Mouse (Mus musculus) liver, postnatal 0 days (tissue): ENCODE data around the gene Ap4m1. TPM values are rescaled to one million over a fixed set of nuclear protein-coding genes. Genes with fewer than 3 reads are reported as not detected.

ENCODE experiments used
- ATAC-seq: fragments of 200-750 bp; cut with Nextera tagmentation; 2 replicates; pipeline ENCODE4 v1.8.0; 2017; ENCODE audit warnings: mild to moderate bottlenecking, moderate library complexity
- DNase-seq: peaks from one replicate; pipeline ENCODE4 v3.0.0-alpha.2; 2016
- H3K27ac ChIP-seq: fragments of 300-500 bp; sonication (generic); 2 replicates; pipeline ENCODE4 v1.5.1; 2014; ENCODE audit warnings: antibody characterized with exemption, moderate library complexity, mild to moderate bottlenecking, low read depth
- H3K27me3 ChIP-seq: fragments of 300-500 bp; sonication (generic); 2 replicates; pipeline ENCODE4 v1.6.1; 2014; ENCODE audit warnings: low read length, control low read depth, mixed read lengths; ENCODE audit not compliant: insufficient read depth
- H3K36me3 ChIP-seq: fragments of 300-500 bp; sonication (generic); replicated peaks from 2 replicates; pipeline ENCODE4 v1.6.1; 2014; ENCODE audit warnings: mild to moderate bottlenecking, control low read depth, low read length, moderate library complexity, mixed read lengths; ENCODE audit not compliant: insufficient read depth
- H3K4me1 ChIP-seq: fragments of 300-500 bp; sonication (generic); 2 replicates; pipeline ENCODE4 v1.6.1; 2014; ENCODE audit warnings: antibody characterized with exemption, mild to moderate bottlenecking, control low read depth; ENCODE audit not compliant: insufficient read depth
- H3K4me2 ChIP-seq: fragments of 300-500 bp; sonication (generic); 2 replicates; pipeline ENCODE4 v1.6.1; 2014; ENCODE audit warnings: low read depth, mild to moderate bottlenecking, low read length, moderate library complexity, mixed read lengths
- H3K4me3 ChIP-seq: fragments of 300-500 bp; sonication (generic); 2 replicates; pipeline ENCODE4 v1.5.1; 2014; ENCODE audit warnings: low read depth, low read length
- H3K9ac ChIP-seq: fragments of 300-500 bp; sonication (generic); replicated peaks from 2 replicates; pipeline ENCODE4 v1.6.1; 2014; ENCODE audit warnings: mild to moderate bottlenecking, moderate library complexity
- H3K9me3 ChIP-seq: fragments of 300-500 bp; sonication (generic); 2 replicates; pipeline ENCODE4 v1.6.1; 2016; ENCODE audit warnings: mild to moderate bottlenecking, control low read depth, low read length, mixed read lengths
- CTCF ChIP-seq: sonication (generic); IDR thresholded peaks from 2 replicates; pipeline ENCODE4 v1.5.1; 2016; ENCODE audit warnings: antibody characterized with exemption, low read depth
- EP300 ChIP-seq: IDR thresholded peaks from 2 replicates; pipeline ENCODE4 v1.6.1; 2016; ENCODE audit warnings: antibody characterized with exemption, low read depth, mild to moderate bottlenecking
- WGBS: fragments of 180-500 bp; shearing (Covaris S2); extraction: QIAGEN DNeasy Blood & Tissue Kit; methylation state at CpG from one replicate; pipeline ENCODE4 v1.1.7; 2014; ENCODE audit not compliant: insufficient replicate concordance; 5-methylcytosine and 5-hydroxymethylcytosine counted together
- polyA plus RNA-seq: library from polyadenylated mRNA; unstranded; fragments of >200 nt; fragmentation: Nextera tagmentation; extraction: Ambion mirVana; gene quantifications from 2 replicates; pipeline ENCODE4 v1.2.1, GENCODE M21; 2015

Ap4m1 gene
- polyA plus RNA-seq, 1 experiment from 2014 or later: 3.8 TPM

DNA sequence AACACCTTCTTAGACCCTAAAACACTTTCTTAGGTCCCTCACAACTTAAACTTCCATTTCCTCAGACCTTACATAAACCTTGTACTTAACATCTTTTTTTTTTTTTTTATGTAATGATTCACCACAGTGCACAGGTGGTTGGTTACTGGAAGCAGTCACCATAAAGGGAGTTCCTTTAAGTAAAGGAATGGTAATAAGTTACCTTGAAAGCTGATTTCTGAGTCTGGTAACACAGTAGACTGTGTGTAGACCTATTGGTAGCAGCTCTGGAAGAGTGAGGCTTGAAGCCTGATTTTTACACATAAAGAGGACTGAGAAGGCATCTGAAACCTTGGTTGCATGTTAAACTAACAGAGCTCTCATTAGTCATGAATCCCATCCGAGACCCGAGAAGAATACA, 48.1 kb downstream of the Ap4m1 start:
- no peaks in the 10 kb centered on the region for H3K27me3 ChIP-seq
- no peak for DNase-seq
- TF ChIP-seq CTCF (no peak), EP300 (no peak)
- WGBS: 44% methylated on average over 2 of the region's 2 CpGs
- H3K4me1 ChIP-seq: no peaks in the 10 kb centered on the region
- H3K9me3 ChIP-seq: no peaks in the 10 kb centered on the region
- H3K9ac ChIP-seq: no peak overlapping the region
- H3K36me3 ChIP-seq: no peaks in the 10 kb centered on the region
- H3K27ac ChIP-seq: no peak overlapping the region
- no peak for ATAC-seq
- H3K4me3 ChIP-seq: no peak overlapping the region
- H3K4me2 ChIP-seq: no peak overlapping the region

DNA sequence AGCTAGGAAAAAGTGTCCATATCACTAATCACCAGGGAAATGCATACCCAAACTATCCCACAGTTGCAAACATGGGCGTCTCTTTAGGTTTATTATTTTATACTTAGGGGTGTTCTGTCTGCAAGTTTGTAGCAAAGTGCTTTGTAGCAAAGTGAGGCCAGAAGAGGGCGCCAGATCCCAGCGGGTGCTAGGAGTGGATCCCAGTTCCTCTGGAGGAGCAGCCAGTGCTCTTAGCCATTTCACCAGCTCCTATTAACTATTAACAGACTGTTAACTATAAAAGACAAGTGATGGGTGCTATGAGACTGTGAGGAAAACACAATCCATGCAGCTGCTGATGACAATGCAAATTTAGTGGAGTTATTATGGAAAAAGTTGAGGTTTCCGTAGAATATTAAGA, 50.3 kb downstream of the Ap4m1 start:
- H3K4me1 ChIP-seq: peaks cover 4% of the 10 kb centered on the region; the same call in 1 of the 2 replicates
- ATAC-seq: peak; percentile 57
- no peak overlapping the region for H3K4me2 ChIP-seq
- DNase-seq: peak; percentile 87
- H3K27me3 ChIP-seq: no peaks in the 10 kb centered on the region
- H3K36me3 ChIP-seq: no peaks in the 10 kb centered on the region
- no peak overlapping the region for H3K4me3 ChIP-seq
- peak; percentile 90 for TF ChIP-seq CTCF
- no peak for TF ChIP-seq EP300
- no peak overlapping the region for H3K27ac ChIP-seq
- no peaks in the 10 kb centered on the region for H3K9me3 ChIP-seq
- H3K9ac ChIP-seq: no peak overlapping the region
- WGBS: 21% methylated on average over 4 of the region's 4 CpGs

DNA sequence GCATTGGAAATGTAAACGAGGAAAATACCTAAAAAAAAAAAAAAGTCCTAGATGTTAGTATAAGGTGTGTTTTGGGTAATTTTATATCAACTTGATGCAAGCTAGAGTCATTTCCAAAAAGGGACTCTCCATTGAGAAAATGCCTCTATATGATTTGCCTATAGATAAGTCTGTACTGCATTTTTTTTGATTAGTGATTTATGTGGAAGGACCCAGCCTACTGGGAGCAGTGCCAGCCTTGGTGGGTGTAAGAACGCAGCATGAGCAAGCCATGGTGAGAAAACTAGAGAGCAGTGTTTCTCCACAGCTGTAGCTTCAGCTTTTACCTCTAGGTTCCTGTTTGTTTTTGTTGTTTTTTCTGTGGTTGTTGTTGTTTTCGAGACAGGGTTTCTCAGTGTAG, 51.5 kb downstream of the Ap4m1 start:
- peaks cover 4% of the 10 kb centered on the region; the same call in 1 of the 2 replicates for H3K4me1 ChIP-seq
- H3K36me3 ChIP-seq: no peaks in the 10 kb centered on the region
- no peak overlapping the region for H3K9ac ChIP-seq
- no peak overlapping the region for H3K4me2 ChIP-seq
- no peaks in the 10 kb centered on the region for H3K27me3 ChIP-seq
- H3K9me3 ChIP-seq: no peaks in the 10 kb centered on the region
- TF ChIP-seq EP300 (no peak), CTCF (no peak)
- DNase-seq: no peak
- no peak overlapping the region for H3K27ac ChIP-seq
- WGBS: 52% methylated on average over 3 of the region's 3 CpGs
- no peak overlapping the region for H3K4me3 ChIP-seq
- no peak for ATAC-seq

DNA sequence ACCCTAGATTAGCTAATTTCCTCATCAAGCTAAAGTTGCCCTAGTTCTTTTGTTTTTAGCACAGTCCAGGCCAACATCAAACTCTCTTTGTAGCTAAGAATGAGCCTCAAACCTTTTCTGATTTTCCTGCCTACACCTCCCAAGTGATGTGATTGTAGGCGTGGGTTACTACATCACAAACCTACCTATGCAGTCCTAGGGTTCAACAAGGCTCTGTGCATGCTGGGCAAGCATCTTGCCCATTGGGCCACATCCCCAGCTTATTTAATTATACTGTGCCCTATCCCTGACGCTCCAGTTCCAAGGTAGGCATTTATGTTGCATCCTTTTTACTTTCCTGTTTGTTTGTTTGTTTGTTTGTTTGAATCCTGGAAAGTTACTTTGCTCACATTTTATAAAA, 53.9 kb downstream of the Ap4m1 start, which contains the start of gene Nxpe5:
TSS of gene Nxpe5 (plus strand) at position 199 of the 400 bp plus-strand sequence.
- 53% methylated on average over 2 of the region's 2 CpGs for WGBS
- Histone ChIP-seq H3K4me3 (no peak within 1 kb of the TSS), H3K27ac (no peak within 1 kb of the TSS), H3K4me2 (no peak within 1 kb of the TSS), H3K9ac (no peak within 1 kb of the TSS), H3K4me1 (peaks cover 4% of the 10 kb centered on the region), H3K9me3 (no peaks in the 10 kb centered on the region), H3K27me3 (no peaks in the 10 kb centered on the region), H3K36me3 (no peaks in the 10 kb centered on the region)
- ATAC-seq (no peak), DNase-seq (no peak)
- TF ChIP-seq CTCF: no peak
- no peak for TF ChIP-seq EP300

DNA sequence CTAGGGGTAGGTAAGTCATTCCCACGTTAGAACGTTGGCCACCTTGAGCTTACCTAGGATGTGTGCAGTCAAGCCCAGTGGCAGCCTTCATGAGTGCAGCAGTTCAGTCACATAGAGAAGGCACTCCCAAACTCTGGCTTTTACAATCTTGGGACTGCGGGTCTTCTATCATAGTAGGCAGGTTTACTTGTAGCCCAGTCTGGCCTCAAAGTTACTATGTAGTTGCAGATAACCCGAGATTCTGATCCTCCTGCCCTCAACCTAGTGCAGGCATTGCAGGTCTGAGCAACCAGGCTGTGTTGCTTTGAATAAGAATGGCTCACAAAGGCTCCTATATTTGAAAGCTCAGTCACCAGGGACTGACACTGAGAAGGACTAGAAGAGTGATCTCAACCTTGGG, 54.7 kb downstream of the Ap4m1 start:
- Histone ChIP-seq H3K4me2 (no peak overlapping the region), H3K9ac (no peak overlapping the region), H3K4me3 (no peak overlapping the region), H3K9me3 (no peaks in the 10 kb centered on the region), H3K27ac (no peak overlapping the region), H3K4me1 (peaks cover 4% of the 10 kb centered on the region), H3K27me3 (no peaks in the 10 kb centered on the region), H3K36me3 (no peaks in the 10 kb centered on the region)
- WGBS: 47% methylated on average over 4 of the region's 4 CpGs
- DNase-seq: no peak
- no peak for TF ChIP-seq EP300
- TF ChIP-seq CTCF: no peak
- ATAC-seq: no peak

DNA sequence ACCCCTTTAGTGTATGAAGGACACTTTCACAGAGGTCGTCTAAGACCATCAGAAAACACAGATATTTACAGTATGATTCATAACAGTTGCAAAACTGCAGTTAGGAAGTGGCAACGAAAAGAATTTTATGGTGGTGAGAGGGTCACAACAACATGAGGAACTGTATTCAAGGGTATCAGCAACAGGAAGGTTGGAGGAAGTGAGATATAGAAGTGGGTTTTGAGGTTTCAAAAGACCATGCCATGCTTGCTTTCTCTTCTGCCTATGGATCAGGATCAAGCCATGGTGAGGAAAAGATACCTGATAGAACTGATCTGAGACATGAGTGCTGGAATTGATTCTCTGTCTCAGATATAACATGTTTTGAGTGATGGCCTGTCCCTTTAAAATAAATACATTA, 55.6 kb downstream of the Ap4m1 start:
- peaks cover 4% of the 10 kb centered on the region for H3K4me1 ChIP-seq
- no peak overlapping the region for H3K4me2 ChIP-seq
- no peak overlapping the region for H3K9ac ChIP-seq
- H3K9me3 ChIP-seq: no peaks in the 10 kb centered on the region
- H3K27me3 ChIP-seq: no peaks in the 10 kb centered on the region
- ATAC-seq (no peak), DNase-seq (no peak)
- TF ChIP-seq EP300 (peak; percentile 39; the same call in 1 of the 2 replicates), CTCF (no peak)
- WGBS: 21% methylated on average over 2 of the region's 2 CpGs
- H3K4me3 ChIP-seq: no peak overlapping the region
- H3K27ac ChIP-seq: no peak overlapping the region
- H3K36me3 ChIP-seq: no peaks in the 10 kb centered on the region

DNA sequence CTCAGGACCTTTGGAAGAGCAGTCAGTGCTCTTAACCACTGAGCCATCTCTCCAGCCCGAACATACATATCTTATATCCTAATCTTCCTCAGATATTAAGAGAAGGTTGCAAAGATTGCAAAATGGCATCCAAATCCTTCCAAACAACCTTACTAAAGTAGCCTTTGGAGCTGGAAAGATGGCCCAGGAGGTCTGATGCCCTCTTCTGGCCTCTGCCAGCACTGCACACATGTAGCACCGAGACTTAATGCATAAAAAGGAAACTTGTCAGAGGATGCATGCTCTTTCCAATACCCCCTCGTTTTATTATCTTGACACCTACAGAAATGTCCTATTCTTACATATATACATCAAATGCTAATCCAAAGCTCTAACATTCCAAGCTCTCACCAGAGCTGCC, 56.2 kb downstream of the Ap4m1 start:
- H3K36me3 ChIP-seq: no peaks in the 10 kb centered on the region
- ATAC-seq: no peak
- peak; percentile 39 for DNase-seq

More for the DNA sequence above, 56.2 kb downstream of the Ap4m1 start:
- WGBS: 36% methylated on average over 3 of the region's 3 CpGs
- Histone ChIP-seq H3K27ac (no peak overlapping the region), H3K4me1 (peaks cover 4% of the 10 kb centered on the region), H3K4me3 (no peak overlapping the region), H3K9me3 (no peaks in the 10 kb centered on the region), H3K4me2 (no peak overlapping the region), H3K9ac (no peak overlapping the region), H3K27me3 (no peaks in the 10 kb centered on the region)
- TF ChIP-seq EP300 (no peak), CTCF (peak; percentile 61)
